Mouse (Mus musculus) spleen, adult 2 months (tissue): ENCODE measurements around the gene Armc5.

Experiments
- CTCF ChIP-seq: fragments of 200-500 bp; IDR thresholded peaks from 2 replicates; pipeline ENCODE4 v1.5.1; 2011; ENCODE audit warnings: mild to moderate bottlenecking, inconsistent platforms; ENCODE audit not compliant: insufficient read depth, insufficient read length, insufficient replicate concordance; ENCODE audit errors: extremely low read depth
- POLR2A ChIP-seq: fragments of 200-500 bp; IDR thresholded peaks from 2 replicates; pipeline ENCODE4 v1.6.1; 2011; ENCODE audit warnings: low read depth, low read length, inconsistent platforms

DNA sequence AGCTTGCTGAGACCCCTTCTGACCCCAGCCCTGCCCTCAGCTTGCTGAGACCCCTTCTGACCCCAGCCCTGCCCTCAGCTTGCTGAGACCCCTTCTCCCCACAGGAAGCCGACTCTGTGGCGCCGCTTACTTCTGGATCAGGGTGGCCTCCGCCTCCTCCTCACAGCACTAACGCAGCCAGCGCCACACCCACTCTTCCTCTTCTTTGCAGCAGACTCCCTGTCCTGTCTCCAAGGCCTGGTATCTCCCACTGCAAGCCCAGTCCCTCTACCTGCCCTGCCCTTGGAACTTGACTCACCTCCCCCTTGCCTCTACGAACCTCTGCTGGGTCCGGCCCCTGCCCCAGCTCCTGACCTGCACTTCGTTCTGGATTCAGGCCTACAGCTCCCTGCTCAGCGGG is 6.8 kb downstream of the Armc5 start:
- TF ChIP-seq CTCF (no peak), POLR2A (no peak)
